Mouse (Mus musculus) embryonic facial prominence, embryonic 15.5 days (tissue): Measurements from ENCODE around the gene Ppm1l. TPM values are rescaled to one million over a fixed set of nuclear protein-coding genes. Genes with fewer than 3 reads are reported as not detected.

Experiments used
- ATAC-seq: fragments of 200-750 bp; cut with Nextera tagmentation; 2 replicates; pipeline ENCODE4 v1.8.0; 2017; ENCODE audit warnings: low read depth, moderate TSS enrichment; ENCODE audit not compliant: insufficient number of reproducible peaks, low FRiP score, low TSS enrichment
- H3K27ac ChIP-seq: fragments of 300-500 bp; sonication (generic); replicated peaks from 2 replicates; pipeline ENCODE4 v1.5.1; 2015; ENCODE audit warnings: mild to moderate bottlenecking, inconsistent platforms
- H3K27me3 ChIP-seq: fragments of 300-500 bp; sonication (generic); 2 replicates; pipeline ENCODE4 v1.6.1; 2015; ENCODE audit warnings: inconsistent platforms
- H3K36me3 ChIP-seq: fragments of 300-500 bp; sonication (generic); 2 replicates; pipeline ENCODE4 v1.6.1; 2015; ENCODE audit warnings: mild to moderate bottlenecking, inconsistent platforms
- H3K4me1 ChIP-seq: fragments of 300-500 bp; sonication (generic); 2 replicates; pipeline ENCODE4 v1.6.1; 2015; ENCODE audit warnings: inconsistent platforms
- H3K4me2 ChIP-seq: fragments of 300-500 bp; sonication (generic); replicated peaks from 2 replicates; pipeline ENCODE4 v1.6.1; 2015; ENCODE audit warnings: mild to moderate bottlenecking, inconsistent platforms
- H3K4me3 ChIP-seq: fragments of 300-500 bp; sonication (generic); replicated peaks from 2 replicates; pipeline ENCODE4 v1.5.1; 2015; ENCODE audit warnings: mild to moderate bottlenecking, inconsistent platforms
- H3K9ac ChIP-seq: fragments of 300-500 bp; sonication (generic); 2 replicates; pipeline ENCODE4 v1.6.1; 2015; ENCODE audit warnings: inconsistent platforms
- H3K9me3 ChIP-seq: fragments of 300-500 bp; sonication (generic); replicated peaks from 2 replicates; pipeline ENCODE4 v1.6.1; 2016; ENCODE audit warnings: inconsistent platforms
- WGBS: fragments of 180-500 bp; shearing (Covaris S2); methylation state at CpG from one replicate; pipeline ENCODE4 v1.1.7; 2015; 5-methylcytosine and 5-hydroxymethylcytosine counted together
- polyA plus RNA-seq: library from polyadenylated mRNA; unstranded; fragments of >200 nt; fragmentation: Nextera tagmentation; extraction: Ambion mirVana; gene quantifications from 2 replicates; pipeline ENCODE4 v1.2.1, GENCODE M21; 2015

The Ppm1l gene
- polyA plus RNA-seq, 1 experiment from 2014 or later: 7.3 TPM

- H3K27ac ChIP-seq: no peak overlapping the region
- ATAC-seq: no peak
- H3K36me3 ChIP-seq: no peaks in the 10 kb centered on the region
- H3K9me3 ChIP-seq: 0 out of 2 replicates have a peak, but pooled peaks cover 1% of the 10 kb centered on the region
- H3K4me3 ChIP-seq: no peak overlapping the region
- H3K4me1 ChIP-seq: no peaks in the 10 kb centered on the region
- no peak overlapping the region for H3K4me2 ChIP-seq
- H3K27me3 ChIP-seq: no peaks in the 10 kb centered on the region
- WGBS: 12% methylated on average over 1 of the region's 1 CpGs
- H3K9ac ChIP-seq: no peak overlapping the region
Observed at GRCm38 (mm10) chr3:69607468-69607867, 290.8 kb downstream of the Ppm1l start.

GRCm38 (mm10) chr3:69607909-69608308 lies 291.2 kb downstream of the Ppm1l start:
- WGBS: 82% methylated on average over 5 of the region's 5 CpGs
- no peak for ATAC-seq
- no peak overlapping the region for H3K27ac ChIP-seq
- H3K9me3 ChIP-seq: peaks cover 6% of the 10 kb centered on the region; the same call in 1 of the 2 replicates
- no peaks in the 10 kb centered on the region for H3K27me3 ChIP-seq
- H3K9ac ChIP-seq: no peak overlapping the region
- H3K4me3 ChIP-seq: no peak overlapping the region
- H3K4me1 ChIP-seq: no peaks in the 10 kb centered on the region
- H3K36me3 ChIP-seq: no peaks in the 10 kb centered on the region
- H3K4me2 ChIP-seq: no peak overlapping the region

Other genes with a start within 250 kb of the Ppm1l start
- gene Kpna4, start 189.7 kb upstream of the Ppm1l start, polyA plus RNA-seq: 30.1 and 32.7 TPM in 2 replicates
- 0.13 TPM in 1 of 2 replicates, not detected in the other for gene Arl14, start 94.4 kb upstream of the Ppm1l start, polyA plus RNA-seq